Mouse (Mus musculus): ENCODE measurements around the gene Vps36. TPM values are rescaled to one million over a fixed set of nuclear protein-coding genes. Genes with fewer than 3 reads are reported as not detected.

Vps36 gene
- polyA plus RNA-seq, 1 experiment from 2014 or later, result 41.1 TPM

- H3K4me1 ChIP-seq (ENCODE audit: control insufficient read depth, insufficient read depth, low read length), result no peaks in the 10 kb centered on the region
- no peak overlapping the region for H3K27ac ChIP-seq (replicated peaks; ENCODE audit: low read depth, low read length)
- no peak overlapping the region for H3K4me3 ChIP-seq (ENCODE audit: low read depth, low read length)
- no peak overlapping the region for H3K9ac ChIP-seq (replicated peaks; ENCODE audit: low read length)
- no peaks in the 10 kb centered on the region for H3K36me3 ChIP-seq (replicated peaks; ENCODE audit: control insufficient read depth, insufficient read depth, low read depth, low read length)
- no peaks in the 10 kb centered on the region for H3K27me3 ChIP-seq (ENCODE audit: control insufficient read depth, insufficient read depth, low read length)
- ATAC-seq (replicated peaks; ENCODE audit: insufficient number of reproducible peaks, low FRiP score, low TSS enrichment, low read depth) (no peak), DNase-seq (ENCODE audit: low spot score) (no peak)
- no peak overlapping the region for H3K4me2 ChIP-seq (ENCODE audit: low read depth, low read length)
- 61% methylated on average over 9 of the region's 9 CpGs for WGBS
- H3K9me3 ChIP-seq (replicated peaks; ENCODE audit: control insufficient read depth, low read length), result no peaks in the 10 kb centered on the region
These were observed 67.6 kb downstream of the Vps36 start for GRCm38 (mm10) chr8:22260091-22260722.

GRCm38 (mm10) chr8:22262267-22262666 is 69.7 kb downstream of the Vps36 start:
- no peak overlapping the region for H3K27ac ChIP-seq (replicated peaks; ENCODE audit: low read depth, low read length)
- no peak for DNase-seq (ENCODE audit: low spot score)
- WGBS, result 91% methylated on average over 3 of the region's 3 CpGs

GRCm38 (mm10) chr8:22264292-22264691 is 71.7 kb downstream of the Vps36 start:
- H3K9me3 ChIP-seq (replicated peaks; ENCODE audit: control insufficient read depth, low read length), result no peaks in the 10 kb centered on the region
- ATAC-seq (replicated peaks; ENCODE audit: insufficient number of reproducible peaks, low FRiP score, low TSS enrichment, low read depth) (no peak), DNase-seq (ENCODE audit: low spot score) (no peak)
- H3K4me3 ChIP-seq (ENCODE audit: low read depth, low read length), result no peak overlapping the region
- H3K9ac ChIP-seq (replicated peaks; ENCODE audit: low read length), result no peak overlapping the region
- H3K27ac ChIP-seq (replicated peaks; ENCODE audit: low read depth, low read length), result no peak overlapping the region
- no peak overlapping the region for H3K4me2 ChIP-seq (ENCODE audit: low read depth, low read length)
- no peaks in the 10 kb centered on the region for H3K4me1 ChIP-seq (ENCODE audit: control insufficient read depth, insufficient read depth, low read length)
- H3K27me3 ChIP-seq (ENCODE audit: control insufficient read depth, insufficient read depth, low read length), result no peaks in the 10 kb centered on the region
- H3K36me3 ChIP-seq (replicated peaks; ENCODE audit: control insufficient read depth, insufficient read depth, low read depth, low read length), result no peaks in the 10 kb centered on the region
- 66% methylated on average over 6 of the region's 6 CpGs for WGBS

More at GRCm38 (mm10) chr8:22262267-22262666, 69.7 kb downstream of the Vps36 start:
- Histone ChIP-seq H3K4me3 (ENCODE audit: low read depth, low read length) (no peak overlapping the region), H3K36me3 (replicated peaks; ENCODE audit: control insufficient read depth, insufficient read depth, low read depth, low read length) (no peaks in the 10 kb centered on the region), H3K9me3 (replicated peaks; ENCODE audit: control insufficient read depth, low read length) (no peaks in the 10 kb centered on the region), H3K9ac (replicated peaks; ENCODE audit: low read length) (no peak overlapping the region), H3K4me2 (ENCODE audit: low read depth, low read length) (no peak overlapping the region), H3K27me3 (ENCODE audit: control insufficient read depth, insufficient read depth, low read length) (no peaks in the 10 kb centered on the region), H3K4me1 (ENCODE audit: control insufficient read depth, insufficient read depth, low read length) (no peaks in the 10 kb centered on the region)
- ATAC-seq (replicated peaks; ENCODE audit: insufficient number of reproducible peaks, low FRiP score, low TSS enrichment, low read depth), result no peak

- Histone ChIP-seq H3K27ac (replicated peaks; ENCODE audit: low read depth, low read length) (no peak overlapping the region), H3K9ac (replicated peaks; ENCODE audit: low read length) (no peak overlapping the region), H3K4me1 (ENCODE audit: control insufficient read depth, insufficient read depth, low read length) (no peaks in the 10 kb centered on the region), H3K36me3 (replicated peaks; ENCODE audit: control insufficient read depth, insufficient read depth, low read depth, low read length) (no peaks in the 10 kb centered on the region), H3K4me2 (ENCODE audit: low read depth, low read length) (no peak overlapping the region), H3K9me3 (replicated peaks; ENCODE audit: control insufficient read depth, low read length) (no peaks in the 10 kb centered on the region), H3K4me3 (ENCODE audit: low read depth, low read length) (no peak overlapping the region), H3K27me3 (ENCODE audit: control insufficient read depth, insufficient read depth, low read length) (no peaks in the 10 kb centered on the region)
- no peak for DNase-seq (ENCODE audit: low spot score)
- WGBS, result 88% methylated on average over 6 of the region's 6 CpGs
- no peak for ATAC-seq (replicated peaks; ENCODE audit: insufficient number of reproducible peaks, low FRiP score, low TSS enrichment, low read depth)
These were observed 72.2 kb downstream of the Vps36 start for GRCm38 (mm10) chr8:22264787-22265186.

GRCm38 (mm10) chr8:22265194-22265593 is 72.6 kb downstream of the Vps36 start:
- Histone ChIP-seq H3K27ac (replicated peaks; ENCODE audit: low read depth, low read length) (no peak overlapping the region), H3K9ac (replicated peaks; ENCODE audit: low read length) (no peak overlapping the region), H3K4me3 (ENCODE audit: low read depth, low read length) (no peak overlapping the region), H3K9me3 (replicated peaks; ENCODE audit: control insufficient read depth, low read length) (no peaks in the 10 kb centered on the region), H3K36me3 (replicated peaks; ENCODE audit: control insufficient read depth, insufficient read depth, low read depth, low read length) (no peaks in the 10 kb centered on the region), H3K27me3 (ENCODE audit: control insufficient read depth, insufficient read depth, low read length) (no peaks in the 10 kb centered on the region), H3K4me1 (ENCODE audit: control insufficient read depth, insufficient read depth, low read length) (no peaks in the 10 kb centered on the region), H3K4me2 (ENCODE audit: low read depth, low read length) (no peak overlapping the region)
- 94% methylated on average over 1 of the region's 1 CpGs for WGBS
- ATAC-seq (replicated peaks; ENCODE audit: insufficient number of reproducible peaks, low FRiP score, low TSS enrichment, low read depth) (no peak), DNase-seq (ENCODE audit: low spot score) (no peak)

- H3K27ac ChIP-seq (replicated peaks; ENCODE audit: low read depth, low read length), result no peak overlapping the region
- no peak overlapping the region for H3K4me2 ChIP-seq (ENCODE audit: low read depth, low read length)
- H3K9me3 ChIP-seq (replicated peaks; ENCODE audit: control insufficient read depth, low read length), result no peaks in the 10 kb centered on the region
- H3K4me1 ChIP-seq (ENCODE audit: control insufficient read depth, insufficient read depth, low read length), result no peaks in the 10 kb centered on the region
- 96% methylated on average over 3 of the region's 3 CpGs for WGBS
- no peak for DNase-seq (ENCODE audit: low spot score)
- H3K9ac ChIP-seq (replicated peaks; ENCODE audit: low read length), result no peak overlapping the region
- H3K27me3 ChIP-seq (ENCODE audit: control insufficient read depth, insufficient read depth, low read length), result no peaks in the 10 kb centered on the region
- H3K36me3 ChIP-seq (replicated peaks; ENCODE audit: control insufficient read depth, insufficient read depth, low read depth, low read length), result no peaks in the 10 kb centered on the region
- H3K4me3 ChIP-seq (ENCODE audit: low read depth, low read length), result no peak overlapping the region
- no peak for ATAC-seq (replicated peaks; ENCODE audit: insufficient number of reproducible peaks, low FRiP score, low TSS enrichment, low read depth)
These were observed 74.2 kb downstream of the Vps36 start for GRCm38 (mm10) chr8:22266809-22267208.

Other genes starting within 250 kb of the Vps36 start
- gene Defb13, start 246.0 kb upstream of the Vps36 start, polyA plus RNA-seq (2014; fragmentation: Nextera tagmentation; extraction: Ambion mirVana), result not detected in 2 replicates
- gene Fam90a1a, start 234.1 kb upstream of the Vps36 start, polyA plus RNA-seq (2014; fragmentation: Nextera tagmentation; extraction: Ambion mirVana), result not detected in 2 replicates
- not detected in 2 replicates for gene Ccdc70, start 223.0 kb upstream of the Vps36 start, polyA plus RNA-seq (2014; fragmentation: Nextera tagmentation; extraction: Ambion mirVana)
- 0.90 and 1.4 TPM in 2 replicates for gene Atp7b, start 132.5 kb upstream of the Vps36 start, polyA plus RNA-seq (2014; fragmentation: Nextera tagmentation; extraction: Ambion mirVana)
- 35.4 and 36.6 TPM in 2 replicates for gene Alg11, start 132.1 kb upstream of the Vps36 start, polyA plus RNA-seq (2014; fragmentation: Nextera tagmentation; extraction: Ambion mirVana)
- gene Nek5, start 67.8 kb upstream of the Vps36 start, polyA plus RNA-seq (2014; fragmentation: Nextera tagmentation; extraction: Ambion mirVana), result 0.28 TPM in 1 of 2 replicates, not detected in the other
- 7.1 TPM in 2 replicates for gene Nek3, start 26.4 kb upstream of the Vps36 start, polyA plus RNA-seq (2014; fragmentation: Nextera tagmentation; extraction: Ambion mirVana)
- gene Ckap2, start 7.0 kb upstream of the Vps36 start, polyA plus RNA-seq (2014; fragmentation: Nextera tagmentation; extraction: Ambion mirVana), result 62.6 and 66.9 TPM in 2 replicates
- gene Thsd1, start 34.5 kb downstream of the Vps36 start, polyA plus RNA-seq (2014; fragmentation: Nextera tagmentation; extraction: Ambion mirVana), result 10.4 and 11.0 TPM in 2 replicates
- gene Tpte, start 90.6 kb downstream of the Vps36 start, polyA plus RNA-seq (2014; fragmentation: Nextera tagmentation; extraction: Ambion mirVana), result not detected in 2 replicates
- gene Slc25a15, start 205.8 kb downstream of the Vps36 start, polyA plus RNA-seq (2014; fragmentation: Nextera tagmentation; extraction: Ambion mirVana), result 14.2 and 17.7 TPM in 2 replicates
- gene Mrps31, start 218.6 kb downstream of the Vps36 start, polyA plus RNA-seq (2014; fragmentation: Nextera tagmentation; extraction: Ambion mirVana), result 52.7 and 53.9 TPM in 2 replicates